ENCODE assay signal across 20 mouse cellular contexts in the genomic region with DNA sequence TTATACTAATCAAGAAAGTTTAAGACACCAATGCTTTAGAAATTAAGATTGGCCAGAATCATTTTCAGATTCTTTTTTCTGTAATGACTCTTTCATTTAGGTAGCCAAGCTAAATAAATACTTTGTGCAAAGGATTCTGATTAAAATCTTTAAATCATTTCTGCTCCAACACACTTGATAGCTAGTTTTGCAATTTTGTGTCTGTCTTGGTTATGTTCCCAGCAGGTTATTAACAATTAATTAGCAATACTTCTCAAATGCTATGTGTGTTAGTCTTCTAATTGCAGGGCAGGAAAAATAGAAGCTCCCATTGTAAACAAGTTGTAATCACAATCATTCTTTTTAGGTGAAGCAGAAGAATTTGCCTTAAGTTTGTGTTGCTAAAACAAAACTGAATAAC.
DNase-seq lines count a peak whose midpoint lies in the region; ATAC-seq lines count a peak whose summit lies in the region.
"Had no signal": no experiment of that assay in that cellular context is flagged by ENCODE, and none has a peak within 500 bp of the region (broad histone marks: within the 10 kb centered on the region; RNA-seq: fewer than 3 reads in every experiment).

No protein-coding gene starts in this region.

- no peak for ATAC-seq in granulocyte monocyte progenitor cell, adult 5-6 weeks (replicated peaks; ENCODE audit: poor library complexity, severe bottlenecking)
- ATAC-seq: activated CD4-positive, CD25-positive, alpha-beta regulatory T cell, adult 4 months; CD4-positive, CD25-positive, alpha-beta regulatory T cell, adult 4 months; Patski had no signal

- peak; percentile 72 for DNase-seq in Muller cell, postnatal 12 days (ENCODE audit: inconsistent ontology term)
- peak; percentile 62 for DNase-seq in retina, embryonic 14.5 days (ENCODE audit: low spot score)
- peak; percentile 37 for DNase-seq in retina, postnatal 1 day
- DNase-seq in embryo, embryonic 9.5 days (ENCODE audit: extremely low spot score): no peak
- no peak for DNase-seq in lung, adult 18-20 months
- DNase-seq: adrenal gland, adult 2 months; adrenal gland, adult 8-10 months; adrenal gland, postnatal 10 days; adrenal gland, postnatal 14 days; adrenal gland, postnatal 25 days; adrenal gland, postnatal 36 days; B cell, adult 2 months; cerebellum, adult 11 months; cerebellum, adult 11-12 months; cerebellum, adult 18-20 months; cerebellum, adult 2 months had no signal

Comparison
In these comparisons a context has a peak if more than half of its experiments do, and no peak if none do; other contexts are left out.
1. DNase-seq: peak in Muller cell, postnatal 12 days (single experiment), retina, embryonic 14.5 days (single experiment) and retina, postnatal 1 day (single experiment); none in embryo, embryonic 9.5 days (single experiment) and lung, adult 18-20 months (0 of 2).